Mouse (Mus musculus) ES-CJ7 (cell line): ENCODE measurements around the gene Dtd1.

Experiments used
- DNase-seq: peaks from one replicate; pipeline ENCODE4 v3.0.0; 2011; ENCODE audit warnings: low read depth, low spot score

The Dtd1 gene

DNA sequence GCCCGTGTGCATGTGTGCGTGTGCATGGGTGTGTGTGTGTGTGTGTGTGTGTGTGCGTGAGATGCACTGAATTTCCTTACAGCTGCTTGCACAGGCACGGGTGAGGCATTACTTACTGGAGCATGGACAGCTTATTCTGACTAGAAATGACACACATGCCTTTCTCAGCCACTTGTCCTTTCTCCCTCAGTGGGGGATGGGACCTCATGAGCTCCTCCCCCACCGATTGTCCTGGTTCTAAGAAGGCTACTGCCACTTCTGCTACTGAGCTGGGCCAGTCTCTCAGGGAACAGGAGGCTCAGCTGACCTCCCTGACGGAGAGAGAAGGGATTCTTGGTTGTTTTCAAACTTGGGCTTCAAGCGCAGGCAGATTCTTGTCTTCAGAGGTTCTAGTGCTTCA lies 40.4 kb downstream of the Dtd1 start:
- DNase-seq, result no peak

DNA sequence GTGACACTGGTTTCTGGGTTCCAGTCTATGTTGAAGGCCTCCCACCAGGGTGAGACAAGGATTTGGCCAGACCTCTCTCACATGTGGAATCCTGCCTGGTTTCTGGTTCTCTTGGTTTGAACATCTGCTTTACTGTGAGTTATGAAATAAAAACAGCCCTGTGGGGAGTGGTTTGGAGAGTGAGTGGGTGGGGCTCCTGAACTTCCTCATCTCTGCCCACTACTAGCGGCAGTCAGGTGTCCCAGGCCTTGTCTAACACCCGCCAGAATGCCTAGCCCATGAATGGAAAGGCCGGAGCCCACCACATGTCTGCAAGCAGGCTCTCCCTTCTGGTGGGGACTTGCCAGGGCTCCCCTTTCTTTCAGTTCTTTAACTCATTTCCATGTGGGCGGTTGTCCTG lies 42.3 kb downstream of the Dtd1 start:
- DNase-seq, result no peak

DNA sequence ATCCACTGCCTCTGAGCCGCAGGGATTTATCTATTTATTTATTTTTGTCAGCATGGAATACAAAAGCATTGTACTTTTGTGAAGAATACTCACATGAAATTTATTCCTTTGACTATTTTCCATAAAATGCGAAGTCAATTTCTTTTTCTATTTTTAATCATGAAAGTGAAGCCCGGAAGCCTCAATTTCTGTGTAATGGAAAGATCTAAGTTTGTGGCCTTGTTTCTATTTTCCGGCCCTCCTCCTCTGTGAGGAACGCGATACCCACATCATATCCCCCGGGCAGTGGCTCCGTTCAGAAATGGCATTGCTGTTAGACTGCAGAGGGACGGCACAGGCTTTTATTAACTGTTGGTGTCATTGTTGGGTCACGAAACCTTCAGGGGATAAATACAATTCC lies 46.7 kb downstream of the Dtd1 start:
- no peak for DNase-seq

- no peak for DNase-seq
Observed at GRCm38 (mm10) chr2:144647151-144647550, 47.5 kb downstream of the Dtd1 start.

- no peak for DNase-seq
Observed at GRCm38 (mm10) chr2:144649960-144650359, 50.3 kb downstream of the Dtd1 start.

- DNase-seq, result no peak
Observed at GRCm38 (mm10) chr2:144652841-144653240, 53.1 kb downstream of the Dtd1 start.

DNA sequence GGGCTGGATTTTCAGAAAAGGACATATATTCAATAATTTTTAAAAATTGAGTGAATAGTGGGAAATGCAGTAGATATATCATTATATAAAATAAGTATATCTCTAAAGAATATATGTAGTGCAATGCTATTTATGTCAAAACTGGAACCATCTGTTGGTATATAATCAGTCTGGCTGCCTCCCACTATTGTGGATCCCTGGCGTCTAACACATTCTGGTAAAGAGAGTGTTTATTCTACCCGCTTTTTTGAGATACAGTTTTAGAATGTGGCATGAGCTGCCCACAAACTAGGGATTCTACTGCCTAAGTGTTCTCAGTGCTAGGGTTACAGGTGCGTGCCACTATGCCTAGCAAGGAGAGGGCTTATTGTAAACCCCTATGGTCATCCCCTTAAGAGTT lies 55.6 kb downstream of the Dtd1 start:
- DNase-seq, result no peak

DNA sequence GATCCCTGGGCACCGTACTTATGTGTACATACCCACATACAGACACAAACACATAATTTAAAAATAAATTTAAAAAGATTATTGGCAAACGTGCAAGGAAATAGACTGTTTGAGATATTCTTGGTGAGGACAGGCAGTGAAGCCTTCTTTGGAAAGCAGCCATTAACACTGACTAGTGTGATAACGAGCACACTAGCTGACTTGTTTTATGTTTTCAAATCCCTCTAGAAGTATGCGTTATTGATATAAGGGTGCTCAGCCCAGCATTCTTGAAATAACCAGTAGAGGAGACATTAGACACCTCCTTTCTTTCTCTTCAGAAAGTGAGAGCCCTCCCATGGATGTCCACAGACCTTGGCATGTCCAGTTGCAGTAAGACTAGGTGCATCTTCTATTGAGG lies 68.8 kb downstream of the Dtd1 start:
- no peak for DNase-seq

DNA sequence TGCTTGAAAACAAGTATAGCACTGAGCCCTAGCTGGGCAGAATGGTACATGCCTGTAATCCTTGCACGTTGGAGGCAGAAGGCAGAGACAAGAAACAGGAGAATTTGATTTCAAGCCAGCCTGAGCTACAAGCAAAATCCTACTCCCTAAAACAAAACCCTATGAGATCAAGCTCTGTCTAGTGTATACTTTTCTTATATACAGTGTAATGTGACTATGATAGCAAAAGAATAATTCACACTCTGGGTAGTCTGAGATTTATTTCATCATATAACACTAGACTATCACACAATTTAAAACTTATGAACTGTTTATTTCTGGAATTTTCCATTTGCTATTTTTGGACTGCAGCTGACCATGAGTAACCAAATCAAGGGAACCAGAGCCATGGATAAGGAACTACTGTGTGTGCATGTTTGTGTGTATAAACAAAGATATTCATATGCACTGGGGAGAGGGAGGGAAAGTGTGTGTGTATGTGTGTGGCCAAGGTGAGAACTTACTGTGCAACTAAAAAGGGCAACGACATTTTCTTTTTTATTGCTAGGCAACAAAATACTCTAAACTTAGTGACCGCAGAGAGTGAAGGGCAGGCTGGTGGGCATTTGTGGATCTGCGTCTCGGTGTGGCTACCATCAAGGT lies 70.7 kb downstream of the Dtd1 start:
- DNase-seq, result no peak

- no peak for DNase-seq
Observed at GRCm38 (mm10) chr2:144672397-144672796, 72.7 kb downstream of the Dtd1 start.

DNA sequence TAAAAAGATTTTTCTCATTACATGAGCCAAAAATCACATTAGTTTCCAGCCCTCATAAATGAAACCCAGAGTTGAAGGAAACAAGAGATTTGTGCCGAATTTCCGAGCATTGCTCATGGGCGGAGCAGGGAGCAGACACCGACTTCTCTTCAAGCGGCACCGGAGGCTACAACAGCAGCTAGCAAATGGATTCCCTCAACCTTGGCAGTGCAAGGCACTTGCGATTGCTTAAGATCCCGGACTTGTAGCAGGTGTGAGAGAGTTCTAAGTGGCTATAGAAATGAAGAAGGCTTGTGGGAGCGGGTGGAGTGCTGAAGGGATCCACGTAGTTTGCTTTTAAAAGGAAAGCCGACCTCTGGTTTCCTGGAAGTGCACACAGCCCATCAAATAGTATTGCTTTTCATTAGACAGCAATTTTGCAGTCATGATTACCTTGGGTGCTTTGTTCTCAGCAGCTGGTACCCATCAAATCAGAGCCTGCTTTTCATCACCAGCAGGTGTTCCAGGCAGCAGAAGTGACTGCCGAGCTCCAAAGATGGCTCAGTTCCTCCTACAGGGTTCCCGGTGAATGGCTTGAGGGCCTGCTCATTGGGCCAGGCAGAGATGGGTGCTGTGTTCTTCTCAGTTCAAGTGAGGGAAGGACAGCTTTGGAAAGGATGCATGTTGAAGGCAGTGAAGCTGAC lies 77.0 kb downstream of the Dtd1 start:
- peak; percentile 23 for DNase-seq

- peak; percentile 23 for DNase-seq
Observed at GRCm38 (mm10) chr2:144677229-144677571, 77.5 kb downstream of the Dtd1 start.

GRCm38 (mm10) chr2:144678779-144679178 lies 79.1 kb downstream of the Dtd1 start:
- no peak for DNase-seq

GRCm38 (mm10) chr2:144679394-144679793 lies 79.7 kb downstream of the Dtd1 start:
- no peak for DNase-seq

DNA sequence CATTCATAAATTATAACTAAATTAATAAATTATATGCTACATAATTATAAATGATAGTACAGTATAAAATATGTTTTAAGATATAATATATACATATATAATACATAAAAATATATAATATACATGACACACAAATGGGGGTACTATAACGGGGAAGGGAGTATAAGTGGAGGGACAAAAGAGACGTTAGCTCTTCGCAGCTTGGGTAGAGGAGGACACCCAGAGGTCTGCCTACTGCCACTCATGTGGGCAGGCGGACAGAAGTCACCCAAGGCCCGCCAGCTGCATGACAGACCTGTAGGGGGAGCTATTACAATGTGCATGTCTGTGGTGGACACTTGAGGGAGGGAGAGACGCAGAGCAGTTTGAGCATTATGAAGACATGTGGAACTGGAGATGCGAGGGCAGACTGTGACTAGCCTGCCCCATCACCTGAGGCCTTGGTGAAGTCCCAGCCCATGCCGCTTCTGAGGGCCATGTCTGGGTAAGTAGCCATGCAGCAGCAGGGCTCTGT lies 92.6 kb downstream of the Dtd1 start:
- peak; percentile 64 for DNase-seq

GRCm38 (mm10) chr2:144692777-144693176 lies 93.1 kb downstream of the Dtd1 start:
- DNase-seq, result no peak

- no peak for DNase-seq
Observed at GRCm38 (mm10) chr2:144694923-144695322, 95.2 kb downstream of the Dtd1 start.

DNA sequence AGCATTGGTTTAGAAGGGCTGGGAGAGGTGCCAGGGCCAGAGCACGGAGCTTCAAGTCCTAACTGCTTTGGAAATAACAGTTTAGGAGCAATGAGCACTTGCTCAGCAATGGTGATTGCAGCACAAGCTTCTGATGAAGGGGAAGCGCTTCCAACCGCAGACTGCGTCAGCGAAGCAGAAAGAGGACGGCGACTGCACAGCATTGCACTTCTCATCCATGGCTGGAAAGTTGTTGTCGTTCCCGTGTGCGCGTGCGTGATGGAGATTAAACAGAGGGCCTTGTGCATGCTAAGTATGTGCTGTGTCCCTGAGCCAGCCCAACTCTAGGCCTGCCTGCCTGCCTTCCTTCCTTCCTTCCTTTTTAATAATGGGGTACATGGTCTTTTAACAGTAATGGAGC lies 98.3 kb downstream of the Dtd1 start:
- no peak for DNase-seq

DNA sequence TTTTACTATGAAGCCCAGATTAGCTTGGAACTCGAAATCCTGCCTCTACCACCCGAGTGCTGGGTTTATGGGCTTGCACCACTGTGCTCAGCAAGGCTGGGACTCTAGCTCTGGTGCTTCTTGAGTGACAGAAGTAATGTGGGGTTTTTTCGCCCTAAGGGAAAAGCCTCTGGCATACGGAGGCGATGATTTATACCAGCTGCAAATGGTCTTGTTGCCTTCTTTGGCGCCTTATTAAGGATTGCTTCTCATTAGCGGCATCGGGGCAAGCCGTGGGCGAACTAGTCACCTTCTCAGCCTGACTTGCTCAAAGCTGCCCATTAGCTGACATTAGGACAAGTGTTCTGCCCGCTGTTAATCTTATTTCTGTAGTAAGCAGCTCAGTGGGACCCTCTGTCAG lies 100.9 kb downstream of the Dtd1 start:
- no peak for DNase-seq

DNA sequence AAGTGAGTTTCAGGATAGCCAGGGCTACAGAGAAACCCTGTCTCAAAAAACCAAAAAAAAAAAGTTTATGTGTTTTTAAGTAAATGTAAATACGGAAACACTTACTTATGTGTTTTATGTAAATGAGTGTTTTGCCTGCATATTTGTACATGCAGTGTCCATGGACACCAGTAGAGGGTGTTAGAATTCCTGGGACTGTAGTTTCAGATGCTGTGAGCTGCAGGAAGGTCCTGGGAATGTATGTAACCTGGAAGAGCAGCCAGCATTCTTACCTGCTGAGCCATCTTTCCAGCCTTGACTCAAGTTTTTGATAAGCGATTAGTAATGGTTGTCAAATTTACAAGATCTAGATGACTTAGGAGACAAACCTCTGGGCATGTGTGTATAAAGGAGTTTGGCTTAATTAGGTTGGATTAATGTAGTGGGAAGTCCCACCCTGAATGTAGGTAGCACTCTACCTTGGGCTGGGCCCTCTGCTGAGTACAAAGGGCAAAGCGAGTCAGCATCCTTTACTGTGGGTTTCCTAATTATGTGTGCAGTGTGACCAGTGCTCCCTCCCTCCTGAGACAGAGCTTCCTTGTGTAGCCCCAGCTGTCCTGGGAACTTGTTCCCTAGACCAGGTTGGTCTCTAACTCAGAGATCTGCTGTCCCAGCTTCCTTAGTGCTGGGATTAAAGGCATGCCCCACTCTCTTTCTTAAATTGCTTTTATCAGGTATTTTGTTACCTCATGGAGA lies 101.9 kb downstream of the Dtd1 start:
- DNase-seq, result peak; percentile 38

- DNase-seq, result no peak
Observed at GRCm38 (mm10) chr2:144709285-144709684, 109.6 kb downstream of the Dtd1 start.

GRCm38 (mm10) chr2:144709704-144710103 lies 110.0 kb downstream of the Dtd1 start:
- DNase-seq, result no peak

DNA sequence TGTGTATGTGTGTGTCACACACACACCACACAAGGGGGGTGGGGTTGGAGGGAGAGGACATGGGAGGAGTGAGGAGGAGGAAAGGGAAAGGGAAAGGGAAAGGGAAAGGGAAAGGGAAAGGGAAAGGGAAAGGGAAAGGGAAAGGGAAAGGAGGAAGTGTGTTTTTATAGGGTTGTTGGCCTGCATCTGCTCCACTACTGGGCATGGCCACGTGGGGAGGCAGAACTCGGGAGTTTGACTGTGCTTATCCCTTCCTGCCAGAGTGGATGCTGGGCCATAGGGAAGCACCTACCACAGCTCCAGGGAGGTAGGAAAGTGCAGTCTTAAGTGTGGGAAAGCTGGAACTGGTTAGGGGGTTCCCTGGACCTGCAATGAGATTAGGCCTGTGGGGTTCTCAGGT lies 114.9 kb downstream of the Dtd1 start:
- no peak for DNase-seq
